Mouse (Mus musculus) erythroblast, adult 5-6 weeks (primary cell): Measurements from ENCODE around the gene Nt5c1a. TPM values are rescaled to one million over a fixed set of nuclear protein-coding genes. Genes with fewer than 3 reads are reported as not detected.
A peak's percentile ranks its signal among the peaks of the same experiment; 100 is the strongest.

Experiments used
- ATAC-seq: replicated peaks from 2 replicates; pipeline ENCODE4 v1.8.0; 2016; ENCODE audit warnings: moderate number of reproducible peaks, mild to moderate bottlenecking, moderate TSS enrichment, inconsistent platforms; ENCODE audit not compliant: poor library complexity, low FRiP score, severe bottlenecking
- total RNA-seq, 2 experiments: library from RNA; stranded (forward) in 1 of 2; stranded (reverse) in 1 of 2; fragments of 150-400 nt in 1 of 2; fragments of 200-764, 138-1000 nt in 1 of 2; gene quantifications; 2 replicates each; pipeline versions ENCODE4 v1.2.3 to v1.2.4; 2015 to 2017; ENCODE audit warnings: low replicate concordance in 2 of 2

Nt5c1a gene
- total RNA-seq, 2 experiments from 2014 or later: not detected

- no peak for ATAC-seq
Measured at GRCm38 (mm10) chr4:123207337-123207736, 6.0 kb downstream of the Nt5c1a start.

GRCm38 (mm10) chr4:123210996-123211395 is 9.7 kb downstream of the Nt5c1a start:
- no peak for ATAC-seq

- no peak for ATAC-seq
Measured at GRCm38 (mm10) chr4:123211453-123211852, 10.1 kb downstream of the Nt5c1a start.

GRCm38 (mm10) chr4:123212330-123212729 is 11.0 kb downstream of the Nt5c1a start:
- no peak for ATAC-seq

- ATAC-seq: no peak
Measured at GRCm38 (mm10) chr4:123213975-123214374, 12.7 kb downstream of the Nt5c1a start.

GRCm38 (mm10) chr4:123215367-123215766 is 14.1 kb downstream of the Nt5c1a start:
- ATAC-seq: no peak

- ATAC-seq: 0 out of 2 replicates have a peak, but pooled peaks have one; percentile 60
Measured at GRCm38 (mm10) chr4:123216782-123217181, 15.5 kb downstream of the Nt5c1a start.

- peak; percentile 71 for ATAC-seq
Measured at GRCm38 (mm10) chr4:123219720-123220357, 18.5 kb downstream of the Nt5c1a start.

DNA sequence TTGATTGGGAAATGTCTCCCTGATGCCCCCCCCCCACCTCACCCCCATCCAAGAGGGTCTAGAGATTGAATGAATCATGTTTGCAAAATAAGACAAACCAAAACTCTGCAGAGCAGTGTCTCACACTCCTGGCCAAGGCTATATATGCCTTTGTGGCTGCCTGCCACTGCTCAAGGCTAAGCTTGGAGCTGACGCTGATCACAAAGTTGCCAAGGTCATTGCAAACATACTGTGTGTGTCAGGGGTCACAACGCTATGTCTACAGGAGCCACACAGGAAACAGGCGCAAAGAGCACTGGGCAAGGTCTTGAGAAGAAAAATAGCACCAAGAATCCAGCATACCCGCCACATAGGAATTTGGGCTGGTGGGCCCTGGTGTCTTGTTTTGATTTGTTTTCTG is 19.3 kb downstream of the Nt5c1a start:
- ATAC-seq: no peak

DNA sequence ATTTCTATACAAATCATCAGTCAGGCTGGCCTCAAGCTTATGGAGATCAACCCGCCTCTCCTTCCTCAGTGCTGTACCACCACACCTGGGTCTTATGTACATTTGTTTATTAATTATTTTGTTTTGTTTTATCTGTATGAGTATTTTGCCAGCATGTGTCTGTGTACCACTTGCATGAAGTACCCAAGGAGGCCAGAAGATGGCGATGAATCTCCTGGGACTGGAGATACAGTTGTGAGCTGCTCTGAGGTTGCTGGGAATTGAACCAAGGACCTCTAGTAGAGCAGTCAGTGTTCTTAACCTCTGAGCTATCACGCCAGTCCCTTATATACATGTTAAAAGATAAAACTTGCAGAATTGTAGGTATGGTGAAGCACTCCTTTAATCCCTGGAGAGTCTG is 22.0 kb downstream of the Nt5c1a start:
- no peak for ATAC-seq

GRCm38 (mm10) chr4:123225718-123226403 is 24.6 kb downstream of the Nt5c1a start:
- no peak for ATAC-seq

GRCm38 (mm10) chr4:123227707-123228106 is 26.4 kb downstream of the Nt5c1a start:
- ATAC-seq: no peak

DNA sequence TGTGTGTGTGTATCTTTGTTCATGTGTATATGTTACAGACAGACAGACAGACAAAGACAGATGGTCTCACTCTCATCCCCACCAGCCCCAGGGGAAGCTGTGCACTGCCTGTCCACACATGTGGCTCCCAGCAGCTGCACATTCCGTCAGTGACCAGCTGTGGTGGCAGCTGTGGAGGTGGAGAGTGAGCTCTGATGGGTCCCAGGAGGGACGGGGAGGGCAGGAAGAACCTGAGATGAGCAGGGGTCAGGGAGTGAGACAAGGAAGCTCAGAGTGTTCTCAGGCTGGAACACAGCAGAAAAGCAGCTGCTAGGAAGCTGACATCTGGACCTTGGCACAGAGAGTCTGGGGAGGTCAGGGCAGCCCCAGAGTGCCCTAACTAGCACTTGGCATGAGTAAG is 27.0 kb downstream of the Nt5c1a start:
- ATAC-seq: no peak

GRCm38 (mm10) chr4:123229166-123229565 is 27.9 kb downstream of the Nt5c1a start:
- no peak for ATAC-seq

GRCm38 (mm10) chr4:123232841-123233240 is 31.5 kb downstream of the Nt5c1a start:
- ATAC-seq: no peak

DNA sequence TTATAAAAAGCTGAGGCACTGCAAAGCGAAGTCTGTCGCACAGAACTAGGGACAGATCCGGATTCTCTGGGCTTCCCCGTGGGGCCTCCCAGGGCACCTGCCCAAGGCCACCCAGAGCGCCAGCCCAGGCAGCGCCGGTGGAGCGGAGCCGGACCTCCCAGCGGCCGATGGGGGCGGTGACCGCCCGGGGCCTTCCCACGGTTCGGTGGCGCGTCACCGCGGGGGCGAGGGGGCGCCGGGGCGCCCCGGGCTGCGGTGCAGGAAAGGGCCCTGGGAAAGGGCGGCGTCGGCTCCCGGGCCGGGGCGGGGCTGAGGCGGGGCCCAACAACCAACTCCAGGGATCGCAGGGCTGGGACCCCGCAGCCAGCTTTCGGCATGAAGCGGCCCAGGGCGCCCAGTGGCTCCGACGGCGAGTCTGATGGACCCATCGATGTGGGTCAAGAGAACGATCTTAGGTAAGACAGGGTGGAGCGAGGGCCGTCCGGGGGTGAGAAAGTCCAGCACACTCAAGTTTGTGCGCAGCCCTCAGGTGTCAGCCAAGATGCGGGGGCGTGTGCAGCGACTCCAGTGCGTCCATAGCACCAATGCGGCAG is 32.3 kb downstream of the Nt5c1a start, which contains the start of gene Heyl:
Gene Heyl, plus strand, starts transcription at position 65 of the 593 bp plus-strand sequence.
- no peak for ATAC-seq

GRCm38 (mm10) chr4:123235835-123236430 is 34.6 kb downstream of the Nt5c1a start:
- no peak for ATAC-seq

DNA sequence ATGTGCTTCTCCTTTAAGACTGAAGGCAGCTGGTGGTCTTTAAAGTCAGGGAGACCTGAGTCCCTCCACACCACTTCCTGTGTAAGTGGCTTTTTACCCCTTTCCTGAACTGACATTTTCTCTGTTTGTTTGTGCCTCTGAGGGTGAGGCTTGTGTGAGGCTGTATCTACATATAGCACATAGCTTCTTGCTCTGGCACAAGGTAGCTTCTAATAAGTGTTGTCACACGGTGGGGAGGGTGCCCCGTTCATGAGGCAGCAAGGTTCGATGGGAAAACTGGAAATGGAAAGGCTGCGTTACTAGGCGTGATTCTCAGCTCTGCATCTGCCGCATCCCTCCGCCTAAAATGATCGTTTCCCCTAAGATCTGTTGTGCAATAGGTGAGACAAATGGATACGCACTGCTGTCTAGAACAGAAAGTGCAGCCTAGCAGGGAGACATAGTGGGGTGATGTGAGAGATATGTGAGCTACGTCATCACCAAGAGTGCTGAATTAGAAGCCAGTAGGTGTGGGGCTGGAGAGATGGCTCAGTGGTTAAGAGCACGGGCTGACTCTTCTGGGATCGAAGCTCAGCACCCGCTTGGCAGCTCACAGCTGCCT is 35.2 kb downstream of the Nt5c1a start:
- ATAC-seq: no peak

DNA sequence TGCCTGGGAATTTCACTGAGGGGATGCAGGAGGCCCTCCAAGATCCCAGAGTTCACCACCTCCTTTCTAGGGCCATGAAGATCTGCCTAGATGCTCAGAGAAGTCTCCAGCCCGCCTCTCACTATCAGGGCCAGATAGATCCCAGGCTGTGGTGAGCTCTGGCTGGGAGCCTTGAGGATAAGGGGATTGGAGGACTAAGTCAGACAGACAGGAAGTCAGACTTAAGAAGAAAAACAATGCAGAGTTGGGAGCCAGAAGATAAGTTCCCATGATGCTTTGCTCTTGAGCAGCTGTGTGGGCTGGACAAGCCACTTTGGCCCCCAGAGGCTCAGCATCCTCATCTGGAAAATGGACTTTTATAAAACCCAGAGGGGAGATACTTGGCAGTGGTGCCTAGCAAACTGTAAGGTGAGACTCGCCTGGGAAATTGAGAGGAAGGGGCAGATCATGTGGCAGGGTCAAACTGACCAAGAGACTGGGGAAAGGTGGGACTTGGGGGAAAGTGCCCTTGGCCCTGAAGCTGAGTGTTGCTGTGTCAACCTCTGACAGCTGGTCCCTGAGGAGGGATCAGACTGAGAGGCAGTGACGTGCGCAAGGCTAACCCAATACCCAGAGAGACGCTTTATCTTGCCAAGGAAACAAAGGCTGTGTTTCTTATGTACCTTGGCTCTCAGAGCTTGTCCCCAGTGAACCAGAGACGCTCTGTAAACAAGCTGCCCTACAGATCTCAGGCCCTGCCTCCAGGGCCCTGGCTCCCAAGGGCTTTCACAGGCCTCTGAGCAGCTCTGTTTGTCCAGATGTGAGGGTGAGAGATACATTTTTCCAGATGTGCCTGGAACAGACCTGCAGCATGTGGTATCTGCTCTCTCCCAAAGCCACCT is 36.3 kb downstream of the Nt5c1a start:
- ATAC-seq: no peak
